Mouse (Mus musculus): ENCODE data around the gene Daam1. TPM values are rescaled to one million over a fixed set of nuclear protein-coding genes. Genes with fewer than 3 reads are reported as not detected.

Daam1 gene
- polyA plus RNA-seq, 1 experiment from 2014 or later, result 10.0 TPM

GRCm38 (mm10) chr12:71867345-71868240 lies 36.7 kb downstream of the Daam1 start:
- WGBS, result 72% methylated on average over 9 of the region's 9 CpGs
- Histone ChIP-seq H3K27me3 (replicated peaks) (no peaks in the 10 kb centered on the region), H3K4me3 (replicated peaks) (no peak overlapping the region), H3K27ac (no peak overlapping the region), H3K4me1 (peaks cover 14% of the 10 kb centered on the region; the same call in 1 of the 2 replicates), H3K9ac (no peak overlapping the region), H3K4me2 (no peak overlapping the region), H3K36me3 (no peaks in the 10 kb centered on the region), H3K9me3 (no peaks in the 10 kb centered on the region)
- no peak for ATAC-seq (ENCODE audit: insufficient read depth, low FRiP score, low read depth)

GRCm38 (mm10) chr12:71870644-71871043 lies 39.8 kb downstream of the Daam1 start:
- Histone ChIP-seq H3K9ac (no peak overlapping the region), H3K4me1 (0 out of 2 replicates have a peak, but pooled peaks cover 3% of the 10 kb centered on the region), H3K36me3 (no peaks in the 10 kb centered on the region), H3K9me3 (no peaks in the 10 kb centered on the region), H3K27me3 (replicated peaks) (no peaks in the 10 kb centered on the region), H3K27ac (no peak overlapping the region), H3K4me3 (replicated peaks) (no peak overlapping the region), H3K4me2 (no peak overlapping the region)
- WGBS, result 66% methylated on average over 6 of the region's 6 CpGs
- ATAC-seq (ENCODE audit: insufficient read depth, low FRiP score, low read depth), result no peak

GRCm38 (mm10) chr12:71872330-71872729 lies 41.5 kb downstream of the Daam1 start:
- H3K4me3 ChIP-seq (replicated peaks), result no peak overlapping the region
- no peaks in the 10 kb centered on the region for H3K9me3 ChIP-seq
- H3K4me2 ChIP-seq, result no peak overlapping the region
- no peak overlapping the region for H3K27ac ChIP-seq
- no peaks in the 10 kb centered on the region for H3K36me3 ChIP-seq
- no peak overlapping the region for H3K9ac ChIP-seq
- WGBS, result 73% methylated on average over 4 of the region's 4 CpGs
- 0 out of 2 replicates have a peak, but pooled peaks have one; percentile 28 for ATAC-seq (ENCODE audit: insufficient read depth, low FRiP score, low read depth)
- no peaks in the 10 kb centered on the region for H3K27me3 ChIP-seq (replicated peaks)
- peaks cover 3% of the 10 kb centered on the region; the same call in 1 of the 2 replicates for H3K4me1 ChIP-seq

GRCm38 (mm10) chr12:71874561-71874960 lies 43.7 kb downstream of the Daam1 start:
- no peak overlapping the region for H3K27ac ChIP-seq
- H3K27me3 ChIP-seq (replicated peaks), result no peaks in the 10 kb centered on the region
- H3K9ac ChIP-seq, result no peak overlapping the region
- no peaks in the 10 kb centered on the region for H3K9me3 ChIP-seq
- H3K36me3 ChIP-seq, result no peaks in the 10 kb centered on the region
- ATAC-seq (ENCODE audit: insufficient read depth, low FRiP score, low read depth), result no peak
- no peaks in the 10 kb centered on the region; the same call in 1 of the 2 replicates for H3K4me1 ChIP-seq
- H3K4me3 ChIP-seq (replicated peaks), result no peak overlapping the region
- 85% methylated on average over 6 of the region's 6 CpGs for WGBS
- no peak overlapping the region for H3K4me2 ChIP-seq

GRCm38 (mm10) chr12:71874984-71875383 lies 44.1 kb downstream of the Daam1 start:
- 82% methylated on average over 3 of the region's 3 CpGs for WGBS
- no peaks in the 10 kb centered on the region; the same call in 1 of the 2 replicates for H3K4me1 ChIP-seq
- no peak overlapping the region for H3K27ac ChIP-seq
- no peaks in the 10 kb centered on the region for H3K9me3 ChIP-seq
- H3K27me3 ChIP-seq (replicated peaks), result no peaks in the 10 kb centered on the region
- H3K4me2 ChIP-seq, result no peak overlapping the region
- H3K9ac ChIP-seq, result no peak overlapping the region
- H3K4me3 ChIP-seq (replicated peaks), result no peak overlapping the region
- no peak for ATAC-seq (ENCODE audit: insufficient read depth, low FRiP score, low read depth)
- no peaks in the 10 kb centered on the region for H3K36me3 ChIP-seq

GRCm38 (mm10) chr12:71875761-71876489 lies 45.0 kb downstream of the Daam1 start:
- no peak overlapping the region for H3K9ac ChIP-seq
- WGBS, result 80% methylated on average over 7 of the region's 7 CpGs
- no peak overlapping the region for H3K4me3 ChIP-seq (replicated peaks)
- peaks cover 3% of the 10 kb centered on the region; the same call in 1 of the 2 replicates for H3K4me1 ChIP-seq
- peak; percentile 35; the same call in 1 of the 2 replicates for ATAC-seq (ENCODE audit: insufficient read depth, low FRiP score, low read depth)
- no peaks in the 10 kb centered on the region for H3K27me3 ChIP-seq (replicated peaks)
- no peak overlapping the region for H3K27ac ChIP-seq
- no peaks in the 10 kb centered on the region for H3K9me3 ChIP-seq
- no peaks in the 10 kb centered on the region for H3K36me3 ChIP-seq
- H3K4me2 ChIP-seq, result no peak overlapping the region

GRCm38 (mm10) chr12:71880987-71881386 lies 50.1 kb downstream of the Daam1 start:
- Histone ChIP-seq H3K9ac (no peak overlapping the region), H3K36me3 (no peaks in the 10 kb centered on the region), H3K27ac (no peak overlapping the region), H3K4me2 (no peak overlapping the region), H3K4me3 (replicated peaks) (no peak overlapping the region), H3K9me3 (no peaks in the 10 kb centered on the region), H3K4me1 (peaks cover 17% of the 10 kb centered on the region), H3K27me3 (replicated peaks) (no peaks in the 10 kb centered on the region)
- ATAC-seq (ENCODE audit: insufficient read depth, low FRiP score, low read depth), result no peak
- 83% methylated on average over 5 of the region's 5 CpGs for WGBS

- Histone ChIP-seq H3K9me3 (no peaks in the 10 kb centered on the region), H3K9ac (no peak overlapping the region), H3K4me3 (replicated peaks) (no peak overlapping the region), H3K27me3 (replicated peaks) (no peaks in the 10 kb centered on the region), H3K36me3 (no peaks in the 10 kb centered on the region), H3K4me2 (no peak overlapping the region), H3K4me1 (peaks cover 22% of the 10 kb centered on the region), H3K27ac (no peak overlapping the region)
- 85% methylated on average over 4 of the region's 4 CpGs for WGBS
- ATAC-seq (ENCODE audit: insufficient read depth, low FRiP score, low read depth), result no peak
Measured at GRCm38 (mm10) chr12:71881477-71881876, 50.6 kb downstream of the Daam1 start.

- no peak overlapping the region for H3K9ac ChIP-seq
- no peaks in the 10 kb centered on the region for H3K36me3 ChIP-seq
- H3K4me1 ChIP-seq, result peaks cover 27% of the 10 kb centered on the region
- WGBS, result 65% methylated on average over 9 of the region's 9 CpGs
- no peak for ATAC-seq (ENCODE audit: insufficient read depth, low FRiP score, low read depth)
- H3K27ac ChIP-seq, result no peak overlapping the region
- no peak overlapping the region for H3K4me2 ChIP-seq
- no peaks in the 10 kb centered on the region for H3K9me3 ChIP-seq
- no peaks in the 10 kb centered on the region for H3K27me3 ChIP-seq (replicated peaks)
- H3K4me3 ChIP-seq (replicated peaks), result no peak overlapping the region
Measured at GRCm38 (mm10) chr12:71883066-71883711, 52.3 kb downstream of the Daam1 start.

GRCm38 (mm10) chr12:71885170-71885574 lies 54.3 kb downstream of the Daam1 start:
- H3K27ac ChIP-seq, result peak overlapping the region; percentile 42; the same call in 1 of the 2 replicates
- WGBS, result 43% methylated on average over 2 of the region's 2 CpGs

GRCm38 (mm10) chr12:71885717-71886116 lies 54.8 kb downstream of the Daam1 start:
- Histone ChIP-seq H3K4me3 (replicated peaks) (no peak overlapping the region), H3K9ac (no peak overlapping the region), H3K27ac (peak overlapping the region; percentile 42; the same call in 1 of the 2 replicates), H3K4me2 (no peak overlapping the region), H3K9me3 (no peaks in the 10 kb centered on the region), H3K27me3 (replicated peaks) (no peaks in the 10 kb centered on the region), H3K36me3 (no peaks in the 10 kb centered on the region), H3K4me1 (peaks cover 24% of the 10 kb centered on the region)
- whole genome bisulfite sequencing, result 56% methylated on average over 4 of the region's 4 CpGs
- no peak for ATAC-seq (ENCODE audit: insufficient read depth, low FRiP score, low read depth)

More at GRCm38 (mm10) chr12:71885170-71885574, 54.3 kb downstream of the Daam1 start:
- Histone ChIP-seq H3K4me1 (peaks cover 27% of the 10 kb centered on the region), H3K4me2 (no peak overlapping the region), H3K36me3 (no peaks in the 10 kb centered on the region), H3K9ac (no peak overlapping the region), H3K9me3 (no peaks in the 10 kb centered on the region), H3K4me3 (replicated peaks) (no peak overlapping the region), H3K27me3 (replicated peaks) (no peaks in the 10 kb centered on the region)
- ATAC-seq (ENCODE audit: insufficient read depth, low FRiP score, low read depth), result peak; percentile 56; the same call in 1 of the 2 replicates

Measured in stomach, embryonic 15.5 days (tissue).